Mouse (Mus musculus) stomach, embryonic 14.5 days (tissue): ENCODE data around the gene Selplg. TPM values are rescaled to one million over a fixed set of nuclear protein-coding genes. Genes with fewer than 3 reads are reported as not detected.

ENCODE experiments used
- ATAC-seq: fragments of 200-750 bp; cut with Nextera tagmentation; 2 replicates; pipeline ENCODE4 v1.8.0; 2017; ENCODE audit warnings: low read depth, moderate TSS enrichment; ENCODE audit not compliant: insufficient number of reproducible peaks, insufficient read depth, low FRiP score
- H3K27ac ChIP-seq: fragments of 300-500 bp; sonication (generic); 2 replicates; pipeline ENCODE4 v1.5.1; 2014; ENCODE audit warnings: mild to moderate bottlenecking, low read length, moderate library complexity, mixed read lengths
- H3K27me3 ChIP-seq: fragments of 300-500 bp; sonication (generic); 2 replicates; pipeline ENCODE4 v1.6.1; 2014; ENCODE audit warnings: low read length, control low read depth, mixed read lengths; ENCODE audit not compliant: control insufficient read depth, insufficient read depth
- H3K36me3 ChIP-seq: fragments of 300-500 bp; sonication (generic); 2 replicates; pipeline ENCODE4 v1.6.1; 2014; ENCODE audit warnings: mild to moderate bottlenecking, control low read depth, low read length, moderate library complexity, mixed read lengths; ENCODE audit not compliant: control insufficient read depth, insufficient read depth
- H3K4me1 ChIP-seq: fragments of 300-500 bp; sonication (generic); 2 replicates; pipeline ENCODE4 v1.6.1; 2014; ENCODE audit warnings: low read length, control low read depth, mixed read lengths; ENCODE audit not compliant: control insufficient read depth, insufficient read depth
- H3K4me2 ChIP-seq: fragments of 300-500 bp; sonication (generic); replicated peaks from 2 replicates; pipeline ENCODE4 v1.6.1; 2014; ENCODE audit warnings: low read depth, low read length, control low read depth
- H3K4me3 ChIP-seq: fragments of 300-500 bp; sonication (generic); 2 replicates; pipeline ENCODE4 v1.5.1; 2014; ENCODE audit warnings: low read depth, low read length, control low read depth
- H3K9ac ChIP-seq: fragments of 300-500 bp; sonication (generic); replicated peaks from 2 replicates; pipeline ENCODE4 v1.6.1; 2014; ENCODE audit warnings: low read depth, mild to moderate bottlenecking, control low read depth, low read length, moderate library complexity, mixed read lengths
- H3K9me3 ChIP-seq: fragments of 300-500 bp; sonication (generic); 2 replicates; pipeline ENCODE4 v1.6.1; 2016; ENCODE audit warnings: low read depth, low read length, control low read depth; ENCODE audit not compliant: control insufficient read depth
- WGBS: fragments of 180-500 bp; shearing (Covaris S2); extraction: QIAGEN DNeasy Blood & Tissue Kit; methylation state at CpG from one replicate; pipeline ENCODE4 v1.1.7; 2014; 5-methylcytosine and 5-hydroxymethylcytosine counted together
- polyA plus RNA-seq: library from polyadenylated mRNA; unstranded; fragments of >200 nt; fragmentation: Nextera tagmentation; extraction: Ambion mirVana; gene quantifications from 2 replicates; pipeline ENCODE4 v1.2.1, GENCODE M21; 2014

Gene Selplg
- polyA plus RNA-seq, 1 experiment from 2014 or later, result 4.5 TPM

DNA sequence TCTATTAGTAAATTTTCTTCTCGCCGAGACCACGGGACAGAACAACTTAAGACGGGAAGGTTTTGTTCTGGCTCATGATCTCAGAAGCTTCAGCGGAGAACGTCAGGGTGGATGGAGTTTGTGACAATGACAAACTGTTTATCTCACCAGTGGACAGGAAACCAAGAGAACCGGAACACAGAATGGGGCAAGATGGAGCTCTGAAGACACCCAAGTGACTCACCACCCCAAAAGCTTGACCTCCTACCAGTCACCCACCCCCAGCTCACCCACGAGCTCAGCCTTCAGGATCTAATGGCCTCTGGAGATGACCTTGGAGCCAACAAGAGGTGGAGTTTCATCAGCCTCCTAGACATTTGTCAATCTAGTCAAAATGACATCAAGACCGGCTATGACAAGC is 27.1 kb downstream of the Selplg start:
- no peak overlapping the region for H3K4me3 ChIP-seq
- H3K9ac ChIP-seq, result no peak overlapping the region
- peaks cover 7% of the 10 kb centered on the region for H3K4me1 ChIP-seq
- no peak for ATAC-seq
- no peaks in the 10 kb centered on the region for H3K27me3 ChIP-seq
- no peak overlapping the region for H3K27ac ChIP-seq
- 87% methylated on average over 9 of the region's 9 CpGs for WGBS
- no peaks in the 10 kb centered on the region for H3K9me3 ChIP-seq
- H3K4me2 ChIP-seq, result no peak overlapping the region
- H3K36me3 ChIP-seq, result no peaks in the 10 kb centered on the region

DNA sequence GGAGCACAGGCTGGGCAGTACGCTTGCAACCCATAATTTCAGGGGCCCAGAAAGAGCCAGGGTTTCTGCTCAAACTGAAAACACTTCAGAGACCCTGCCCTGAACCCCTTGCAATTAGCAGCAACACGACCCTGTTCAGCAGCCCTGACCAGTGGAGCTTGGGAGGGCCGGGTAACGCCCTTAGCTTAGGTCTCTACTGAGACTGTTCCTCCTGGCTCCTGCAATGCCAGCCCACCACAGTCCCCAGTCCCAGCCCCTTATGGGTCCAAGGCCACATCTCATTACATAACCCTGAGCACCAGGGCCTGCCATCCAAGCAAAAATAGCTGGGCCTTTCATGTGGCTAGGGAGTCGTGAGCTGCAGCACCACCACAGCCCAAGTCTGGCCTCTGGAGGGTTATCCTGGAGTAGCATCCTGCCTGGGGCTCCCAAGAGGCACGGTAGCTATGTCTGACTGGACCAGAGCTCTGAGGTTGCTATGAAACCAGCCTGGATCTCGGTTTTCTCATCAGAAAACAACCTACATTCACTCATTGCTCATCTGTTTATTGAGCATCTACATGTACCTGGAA is 28.0 kb downstream of the Selplg start:
- Histone ChIP-seq H3K9me3 (no peaks in the 10 kb centered on the region), H3K4me1 (peaks cover 7% of the 10 kb centered on the region), H3K27me3 (no peaks in the 10 kb centered on the region), H3K36me3 (no peaks in the 10 kb centered on the region), H3K9ac (no peak overlapping the region), H3K4me3 (no peak overlapping the region), H3K27ac (no peak overlapping the region), H3K4me2 (no peak overlapping the region)
- no peak for ATAC-seq
- WGBS, result 61% methylated on average over 7 of the region's 7 CpGs

DNA sequence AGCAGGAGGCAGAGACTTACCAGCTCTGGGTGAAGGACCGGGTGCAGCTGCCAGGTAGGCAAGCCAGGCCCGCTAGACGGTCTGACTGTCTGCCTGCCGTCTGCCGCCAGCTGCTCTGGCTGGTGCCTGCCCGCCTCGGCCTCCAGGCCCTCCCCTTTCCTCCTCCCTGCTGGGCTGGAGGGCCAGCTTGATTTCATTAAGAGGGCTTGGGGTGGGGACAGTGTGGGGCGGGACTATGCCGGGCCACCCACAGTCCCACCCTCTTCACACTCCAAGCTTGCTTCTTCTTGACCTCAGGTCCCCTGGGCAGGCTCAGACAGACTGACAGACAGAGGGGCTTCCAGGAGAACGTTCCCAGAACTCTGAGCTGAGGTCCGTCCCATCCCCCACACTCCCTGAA is 32.2 kb downstream of the Selplg start, which contains the start of gene Tmem119:
Gene Tmem119 (minus strand): TSS at position 237 of the 400 bp plus-strand sequence.
- Histone ChIP-seq H3K27ac (peak within 1 kb of the TSS; percentile 79), H3K36me3 (no peaks in the 10 kb centered on the region), H3K4me2 (peak within 1 kb of the TSS; percentile 61), H3K4me1 (peaks cover 31% of the 10 kb centered on the region), H3K27me3 (no peaks in the 10 kb centered on the region), H3K9me3 (no peaks in the 10 kb centered on the region), H3K4me3 (peak within 1 kb of the TSS; percentile 44), H3K9ac (peak within 1 kb of the TSS; percentile 36; the same call in 1 of the 2 replicates)
- peak; percentile 79 for ATAC-seq
- WGBS, result under 1% methylated on average over 11 of the region's 11 CpGs

DNA sequence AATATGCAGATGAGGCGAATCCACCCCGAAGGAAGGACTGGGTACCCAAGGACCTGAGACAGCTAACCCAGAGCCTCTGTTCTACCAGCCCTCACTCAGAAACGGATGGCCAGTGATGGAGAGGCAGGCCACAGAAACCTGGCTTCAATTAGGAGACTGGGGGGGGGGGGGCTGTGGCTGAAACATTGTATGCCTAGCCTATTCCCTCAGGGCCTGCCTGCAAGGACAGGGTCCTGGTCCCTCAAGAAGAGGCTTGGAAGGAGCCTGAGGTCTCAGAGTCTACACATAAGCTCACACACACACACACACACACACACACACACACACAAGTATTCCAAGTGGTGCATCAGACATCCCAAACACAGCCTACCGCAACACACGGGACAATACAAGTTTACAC is 32.8 kb downstream of the Selplg start:
- H3K9me3 ChIP-seq, result no peaks in the 10 kb centered on the region
- H3K27me3 ChIP-seq, result no peaks in the 10 kb centered on the region
- peak overlapping the region; percentile 36; the same call in 1 of the 2 replicates for H3K9ac ChIP-seq
- H3K4me2 ChIP-seq, result peak overlapping the region; percentile 61
- no peaks in the 10 kb centered on the region for H3K36me3 ChIP-seq
- peak overlapping the region; percentile 44 for H3K4me3 ChIP-seq
- peaks cover 31% of the 10 kb centered on the region for H3K4me1 ChIP-seq
- H3K27ac ChIP-seq, result peak overlapping the region; percentile 79
- WGBS, result 28% methylated on average over 5 of the region's 5 CpGs
- no peak for ATAC-seq

DNA sequence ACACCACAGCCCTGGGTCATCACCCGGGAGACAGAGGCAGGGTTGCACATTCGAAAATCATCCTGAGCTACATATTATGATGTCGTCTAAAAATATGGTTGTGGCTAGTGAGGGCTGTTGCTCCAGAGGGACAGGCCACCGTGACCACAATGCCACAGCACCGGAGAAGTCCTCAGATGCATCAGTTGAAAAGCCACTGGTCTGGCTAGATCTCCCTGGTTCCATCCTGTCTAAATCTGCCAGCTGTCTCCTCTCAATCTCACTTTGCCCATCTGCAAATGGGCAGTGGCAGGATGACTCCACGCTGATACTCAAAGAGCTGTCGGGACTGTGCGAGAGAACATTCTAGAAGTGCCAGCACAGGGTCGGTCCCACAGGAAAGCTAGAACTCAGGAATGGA is 33.9 kb downstream of the Selplg start:
- peaks cover 3% of the 10 kb centered on the region; the same call in 1 of the 2 replicates for H3K36me3 ChIP-seq
- peaks cover 31% of the 10 kb centered on the region for H3K4me1 ChIP-seq
- WGBS, result 63% methylated on average over 9 of the region's 9 CpGs
- H3K27ac ChIP-seq, result no peak overlapping the region
- no peak for ATAC-seq
- peak overlapping the region; percentile 61 for H3K4me2 ChIP-seq
- no peaks in the 10 kb centered on the region for H3K9me3 ChIP-seq
- peak overlapping the region; percentile 44 for H3K4me3 ChIP-seq
- H3K27me3 ChIP-seq, result no peaks in the 10 kb centered on the region
- H3K9ac ChIP-seq, result no peak overlapping the region

DNA sequence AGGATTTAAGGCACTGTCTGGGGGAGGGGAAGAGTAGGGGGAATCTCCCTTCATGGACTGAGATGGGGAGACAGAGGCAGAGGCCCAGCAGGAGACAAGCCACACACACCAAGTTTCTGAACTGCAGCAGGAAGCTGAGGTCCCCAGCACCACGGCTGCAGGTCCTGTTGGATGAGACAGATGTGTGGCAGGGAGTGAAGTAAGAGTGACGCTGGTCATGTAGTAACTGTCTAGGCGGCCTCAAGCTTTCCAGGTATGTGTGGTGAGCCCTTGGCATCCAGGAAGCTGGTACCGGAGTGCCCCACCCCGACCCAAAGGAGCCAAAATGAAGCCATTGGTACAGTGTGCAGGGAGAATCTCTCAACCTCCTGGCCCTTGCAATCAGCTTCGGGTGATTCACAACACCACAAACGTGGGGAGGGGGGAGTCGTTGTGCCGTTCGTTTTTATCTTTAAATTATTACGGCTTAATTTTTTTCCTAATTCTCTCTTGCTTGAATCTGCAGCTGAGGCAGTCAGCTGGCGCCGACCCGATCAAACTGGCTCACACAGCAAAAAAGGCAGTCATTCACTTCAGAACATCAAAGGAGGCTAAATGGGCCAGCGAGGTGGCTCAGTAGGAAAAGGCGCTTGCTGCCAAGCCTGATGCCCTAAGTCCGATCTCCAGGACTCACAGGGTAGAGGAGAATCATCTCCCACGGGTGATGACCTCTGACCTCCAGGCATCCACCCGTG is 35.1 kb downstream of the Selplg start:
- Histone ChIP-seq H3K36me3 (peaks cover 3% of the 10 kb centered on the region; the same call in 1 of the 2 replicates), H3K4me2 (peak overlapping the region; percentile 61), H3K27me3 (no peaks in the 10 kb centered on the region), H3K4me1 (peaks cover 31% of the 10 kb centered on the region), H3K27ac (peak overlapping the region; percentile 81), H3K4me3 (peak overlapping the region; percentile 25), H3K9me3 (no peaks in the 10 kb centered on the region), H3K9ac (no peak overlapping the region)
- 18% methylated on average over 19 of the region's 19 CpGs for WGBS
- ATAC-seq, result no peak

DNA sequence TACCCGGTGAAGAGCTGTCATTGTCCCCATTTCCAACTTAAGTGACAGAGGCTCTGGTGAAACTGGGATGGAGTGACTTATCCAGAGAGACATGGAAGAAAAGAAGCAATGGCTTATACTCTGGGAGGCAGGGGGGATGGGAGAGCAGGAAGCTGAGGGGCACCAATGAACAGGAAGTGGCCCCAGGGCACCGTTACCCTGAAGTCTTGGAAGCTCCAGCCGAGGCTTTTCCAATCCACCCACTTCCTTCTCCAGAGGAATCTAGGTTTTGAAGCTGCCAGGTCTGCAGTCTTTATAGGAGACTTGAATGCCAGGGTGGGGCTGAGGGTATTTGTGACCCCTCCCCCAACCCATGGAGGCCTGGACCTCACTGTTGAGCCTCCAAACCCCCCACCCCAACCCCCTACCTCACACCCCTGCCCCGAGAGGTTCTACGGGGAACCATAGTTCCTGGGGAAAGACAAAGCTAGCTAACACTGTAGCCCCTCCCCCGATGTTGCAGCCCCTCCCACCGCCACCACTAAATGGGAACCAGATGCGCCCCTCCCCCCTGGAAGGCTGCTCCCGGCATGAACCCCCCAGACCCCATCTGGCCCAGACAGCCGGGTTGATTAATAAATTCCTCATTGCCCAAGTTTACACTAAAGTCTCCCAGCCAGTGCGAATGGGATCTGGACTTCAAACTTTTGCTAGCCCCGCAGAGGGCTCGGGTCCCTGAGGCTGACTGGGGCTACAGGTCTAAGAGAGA is 35.9 kb downstream of the Selplg start:
- Histone ChIP-seq H3K9ac (no peak overlapping the region), H3K4me2 (peak overlapping the region; percentile 61), H3K4me3 (peak overlapping the region; percentile 25), H3K4me1 (peaks cover 31% of the 10 kb centered on the region), H3K27me3 (no peaks in the 10 kb centered on the region), H3K27ac (peak overlapping the region; percentile 81), H3K9me3 (no peaks in the 10 kb centered on the region), H3K36me3 (peaks cover 3% of the 10 kb centered on the region; the same call in 1 of the 2 replicates)
- 5% methylated on average over 13 of the region's 13 CpGs for WGBS
- ATAC-seq, result no peak; the same call in 1 of the 2 replicates
